In genomic region chr12:65497602-65498001, GRCm38 (mm10) we compare ENCODE assay signal across 20 mouse cellular contexts.
DNase-seq lines count a peak whose midpoint lies in the region; ATAC-seq and TF ChIP-seq lines count a peak whose summit lies in the region.
"Had no signal": no experiment of that assay in that cellular context is flagged by ENCODE, and none has a peak within 500 bp of the region (broad histone marks: within the 10 kb centered on the region; RNA-seq: fewer than 3 reads in every experiment).

No protein-coding gene starts in this region.

- no peak for TF ChIP-seq CTCF in MEL (IDR thresholded peaks at IDR 0.05 in 2 of 3, conservative IDR thresholded peaks at IDR 0.05 in 1 of 3; ENCODE audit: control insufficient read depth in 1 of 3, insufficient read depth in 1 of 3, low read depth in 2 of 3, low read length in 3 of 3, poor library complexity in 1 of 3, severe bottlenecking in 1 of 3)

- no peak for DNase-seq in neural tube, embryonic 10.5 days (ENCODE audit: extremely low spot score, low spot score)
- DNase-seq in MEL (ENCODE audit: low read depth, low spot score): peak; percentile 30
- DNase-seq: adrenal gland, adult 2 months; adrenal gland, adult 8-10 months; adrenal gland, postnatal 10 days; adrenal gland, postnatal 14 days; adrenal gland, postnatal 25 days; adrenal gland, postnatal 36 days; B cell, adult 2 months; cerebellum, adult 11 months; cerebellum, adult 11-12 months; cerebellum, adult 18-20 months; cerebellum, adult 2 months had no signal

- no peak overlapping the region for H3K4me3 ChIP-seq in neural tube, embryonic 13.5 days
- H3K4me3 ChIP-seq in MEL (ENCODE audit: control insufficient read depth in 1 of 2, insufficient read depth in 1 of 2, low read depth in 2 of 2, low read length in 2 of 2): no peak overlapping the region

- TF ChIP-seq RAD21 in MEL (IDR thresholded peaks at IDR 0.05; ENCODE audit: low read depth, low read length): no peak

- no peaks in the 10 kb centered on the region for H3K79me2 ChIP-seq in MEL (ENCODE audit: control insufficient read depth, insufficient read depth, low read length, poor library complexity)

- ATAC-seq in neural tube, embryonic 13.5 days (ENCODE audit: low read depth): no peak
- no peak for ATAC-seq in granulocyte monocyte progenitor cell, adult 5-6 weeks (replicated peaks; ENCODE audit: poor library complexity, severe bottlenecking)
- ATAC-seq: activated CD4-positive, CD25-positive, alpha-beta regulatory T cell, adult 4 months; CD4-positive, CD25-positive, alpha-beta regulatory T cell, adult 4 months; Patski had no signal

- H3K9ac ChIP-seq in neural tube, embryonic 13.5 days: no peak overlapping the region
- peak overlapping the region; percentile 50 for H3K9ac ChIP-seq in MEL (ENCODE audit: control insufficient read depth, low read depth, low read length, poor library complexity, severe bottlenecking)

- 0 out of 2 replicates have a peak, but pooled peaks cover 5% of the 10 kb centered on the region for H3K4me1 ChIP-seq in neural tube, embryonic 13.5 days (replicated peaks)
- H3K4me1 ChIP-seq in MEL (ENCODE audit: control insufficient read depth in 1 of 2, insufficient read depth in 2 of 2, low read length in 2 of 2): peaks cover 6 to 22% of the 10 kb centered on the region in 2 experiments

- no peaks in the 10 kb centered on the region for H3K36me3 ChIP-seq in neural tube, embryonic 13.5 days
- H3K36me3 ChIP-seq in MEL (ENCODE audit: control insufficient read depth in 1 of 2, insufficient read depth in 2 of 2, low read length in 2 of 2): peaks cover 0 to 47% of the 10 kb centered on the region in 2 experiments; a peak in 2 of 4 replicates
- H3K36me3 ChIP-seq: G1E had no signal

- WGBS in neural tube, embryonic 13.5 days: 64% methylated on average over 6 of the region's 6 CpGs

- peak; percentile 5 to 54; a peak in 1 of 4 replicates for TF ChIP-seq EP300 in MEL (IDR thresholded peaks at IDR 0.05; ENCODE audit: low read depth in 1 of 2, low read length in 2 of 2)

- H3K27ac ChIP-seq in neural tube, embryonic 13.5 days (replicated peaks): 0 out of 2 replicates have a peak overlapping the region, but pooled peaks have one; percentile 38
- peak overlapping the region; percentile 84 for H3K27ac ChIP-seq in MEL (ENCODE audit: control insufficient read depth, low read depth, low read length)

- H3K27me3 ChIP-seq in neural tube, embryonic 13.5 days: no peaks in the 10 kb centered on the region
- no peaks in the 10 kb centered on the region for H3K27me3 ChIP-seq in MEL (ENCODE audit: control insufficient read depth in 1 of 2, insufficient read depth in 2 of 2, low read length in 2 of 2)
- H3K27me3 ChIP-seq: CH12.LX, Patski had no signal

- peaks cover 4% of the 10 kb centered on the region; the same call in 1 of the 2 replicates for H3K9me3 ChIP-seq in neural tube, embryonic 13.5 days
- no peaks in the 10 kb centered on the region for H3K9me3 ChIP-seq in MEL (replicated peaks; ENCODE audit: insufficient read depth, low read length)
- H3K9me3 ChIP-seq: G1E had no signal

- no peak overlapping the region for H3K4me2 ChIP-seq in neural tube, embryonic 13.5 days

- TF ChIP-seq POLR2A in MEL (IDR thresholded peaks at IDR 0.05; ENCODE audit: control insufficient read depth in 1 of 2, insufficient read depth in 1 of 2, low read depth in 1 of 2, low read length in 2 of 2, poor library complexity in 1 of 2): no peak

TF ChIP-seq in MEL, 35 proteins besides CTCF, POLR2A, EP300 and RAD21:
- TF ChIP-seq ZMIZ1 (IDR thresholded peaks at IDR 0.05; ENCODE audit: low read depth, low read length) (no peak), SIN3A (IDR thresholded peaks at IDR 0.05; ENCODE audit: low read length) (0 out of 2 replicates have a peak, but pooled peaks have one; percentile 31), E2F4 (IDR thresholded peaks at IDR 0.05; ENCODE audit: borderline replicate concordance, low read depth, low read length) (no peak), TCF12 (IDR thresholded peaks at IDR 0.05; ENCODE audit: low read depth, low read length) (0 out of 2 replicates have a peak, but pooled peaks have one; percentile 12), ETS1 (IDR thresholded peaks at IDR 0.05; ENCODE audit: low read depth, low read length) (0 out of 2 replicates have a peak, but pooled peaks have one; percentile 28), RCOR1 (IDR thresholded peaks at IDR 0.05; ENCODE audit: low read depth, low read length) (peak; percentile 84), ZNF384 (IDR thresholded peaks at IDR 0.05; ENCODE audit: low read depth, low read length) (peak; percentile 63; the same call in 1 of the 2 replicates), TBP (IDR thresholded peaks at IDR 0.05; ENCODE audit: low read depth, low read length) (no peak), GATA1 (IDR thresholded peaks at IDR 0.05; ENCODE audit: low read depth, low read length) (peak; percentile 49; the same call in 1 of the 2 replicates), MYB (IDR thresholded peaks at IDR 0.05; ENCODE audit: low read depth, low read length) (no peak), ZC3H11A (IDR thresholded peaks at IDR 0.05; ENCODE audit: low read depth, low read length) (no peak), POLR2AphosphoS2 (IDR thresholded peaks at IDR 0.05; ENCODE audit: low read length) (no peak), CHD2 (IDR thresholded peaks at IDR 0.05; ENCODE audit: low read length) (no peak), TAL1 (IDR thresholded peaks at IDR 0.05; ENCODE audit: low read length) (no peak)
